Mouse (Mus musculus) lung, embryonic 16.5 days (tissue): ENCODE data around the gene Mre11a. TPM values are rescaled to one million over a fixed set of nuclear protein-coding genes. Genes with fewer than 3 reads are reported as not detected.

Experiments
- ATAC-seq: fragments of 200-750 bp; cut with Nextera tagmentation; 2 replicates; pipeline ENCODE4 v1.8.0; 2017; ENCODE audit warnings: low read depth, mild to moderate bottlenecking, moderate library complexity
- H3K27ac ChIP-seq: fragments of 300-500 bp; sonication (generic); 2 replicates; pipeline ENCODE4 v1.5.1; 2014; ENCODE audit warnings: mild to moderate bottlenecking, control low read depth, low read length
- H3K27me3 ChIP-seq: fragments of 300-500 bp; sonication (generic); 2 replicates; pipeline ENCODE4 v1.6.1; 2014; ENCODE audit warnings: low read depth, low read length, mixed read lengths; ENCODE audit not compliant: control insufficient read depth, insufficient read depth
- H3K36me3 ChIP-seq: fragments of 300-500 bp; sonication (generic); 2 replicates; pipeline ENCODE4 v1.6.1; 2014; ENCODE audit warnings: low read length; ENCODE audit not compliant: control insufficient read depth, insufficient read depth
- H3K4me1 ChIP-seq: fragments of 300-500 bp; sonication (generic); replicated peaks from 2 replicates; pipeline ENCODE4 v1.6.1; 2014; ENCODE audit warnings: low read length, mixed read lengths; ENCODE audit not compliant: control insufficient read depth, insufficient read depth
- H3K4me2 ChIP-seq: fragments of 300-500 bp; sonication (generic); 2 replicates; pipeline ENCODE4 v1.6.1; 2014; ENCODE audit warnings: low read depth, low read length, control low read depth
- H3K4me3 ChIP-seq: fragments of 300-500 bp; sonication (generic); 2 replicates; pipeline ENCODE4 v1.5.1; 2014; ENCODE audit warnings: mild to moderate bottlenecking, low read length, control low read depth
- H3K9ac ChIP-seq: fragments of 300-500 bp; sonication (generic); 2 replicates; pipeline ENCODE4 v1.6.1; 2014; ENCODE audit warnings: low read length, control low read depth
- H3K9me3 ChIP-seq: fragments of 300-500 bp; sonication (generic); 2 replicates; pipeline ENCODE4 v1.6.1; 2016; ENCODE audit warnings: low read length; ENCODE audit not compliant: control insufficient read depth
- WGBS: fragments of 180-500 bp; shearing (Covaris S2); extraction: QIAGEN DNeasy Blood & Tissue Kit; methylation state at CpG from one replicate; pipeline ENCODE4 v1.1.7; 2014; 5-methylcytosine and 5-hydroxymethylcytosine counted together
- polyA plus RNA-seq: library from polyadenylated mRNA; unstranded; fragments of >200 nt; fragmentation: Nextera tagmentation; extraction: Ambion mirVana; gene quantifications from 2 replicates; pipeline ENCODE4 v1.2.1, GENCODE M21; 2015

Mre11a gene
- polyA plus RNA-seq, 1 experiment from 2014 or later = 26.6 TPM

DNA sequence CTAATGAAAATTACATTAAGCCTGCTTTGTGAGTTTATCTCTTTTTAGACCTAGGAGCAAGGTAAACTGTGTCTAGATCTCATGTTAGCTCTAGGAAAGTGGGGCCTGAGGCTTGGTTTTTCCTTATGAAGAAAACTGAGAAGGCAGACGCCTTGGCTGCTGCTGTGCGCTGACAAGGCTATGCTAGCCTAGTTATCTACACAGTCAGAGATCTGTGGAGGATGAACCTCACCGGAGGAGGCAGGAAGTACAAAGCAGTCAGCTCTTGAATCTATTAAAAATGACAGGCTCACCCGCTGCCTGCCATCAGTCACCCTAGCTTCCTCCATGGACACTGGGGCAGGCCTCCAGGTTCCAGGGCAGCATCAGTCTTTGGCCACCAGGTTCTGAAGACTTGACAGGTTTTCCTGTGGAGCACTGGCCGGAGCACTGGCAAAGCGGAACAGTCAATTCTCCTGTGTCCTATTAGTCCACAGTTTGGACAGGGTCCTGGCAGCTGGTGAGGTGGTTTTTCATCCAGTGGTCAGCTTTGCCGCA is 73.8 kb downstream of the Mre11a start:
- no peak overlapping the region for H3K4me3 ChIP-seq
- no peaks in the 10 kb centered on the region for H3K9me3 ChIP-seq
- 0 out of 2 replicates have a peak, but pooled peaks cover 2% of the 10 kb centered on the region for H3K4me1 ChIP-seq
- no peak overlapping the region for H3K27ac ChIP-seq
- no peak overlapping the region for H3K4me2 ChIP-seq
- ATAC-seq = no peak
- peaks cover 32% of the 10 kb centered on the region for H3K27me3 ChIP-seq
- WGBS = 64% methylated on average over 7 of the region's 7 CpGs
- H3K36me3 ChIP-seq = no peaks in the 10 kb centered on the region
- no peak overlapping the region for H3K9ac ChIP-seq

DNA sequence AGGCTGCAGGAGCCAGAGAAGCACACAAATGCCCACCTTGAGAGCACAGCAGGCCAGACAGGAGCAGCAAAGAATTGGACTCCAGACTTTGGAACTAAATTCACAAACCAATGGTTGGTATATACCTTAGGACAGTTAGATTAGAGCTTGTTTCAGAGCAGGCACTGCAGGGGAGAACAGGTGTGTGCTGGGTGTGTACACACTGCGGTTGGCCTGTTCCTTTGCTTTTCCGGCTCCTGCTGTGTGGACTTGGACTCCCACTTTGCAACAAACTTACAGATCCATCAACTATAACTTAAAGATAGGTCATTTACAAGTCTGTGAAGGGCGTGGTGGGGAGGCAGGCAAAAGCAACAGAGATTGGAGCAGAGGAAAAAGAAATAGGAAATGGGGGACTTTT is 74.3 kb downstream of the Mre11a start:
- Histone ChIP-seq H3K4me1 (0 out of 2 replicates have a peak, but pooled peaks cover 2% of the 10 kb centered on the region), H3K27ac (no peak overlapping the region), H3K9ac (no peak overlapping the region), H3K27me3 (peaks cover 32% of the 10 kb centered on the region), H3K4me2 (no peak overlapping the region), H3K9me3 (no peaks in the 10 kb centered on the region), H3K36me3 (no peaks in the 10 kb centered on the region), H3K4me3 (no peak overlapping the region)
- 75% methylated on average over 3 of the region's 3 CpGs for WGBS
- no peak for ATAC-seq

DNA sequence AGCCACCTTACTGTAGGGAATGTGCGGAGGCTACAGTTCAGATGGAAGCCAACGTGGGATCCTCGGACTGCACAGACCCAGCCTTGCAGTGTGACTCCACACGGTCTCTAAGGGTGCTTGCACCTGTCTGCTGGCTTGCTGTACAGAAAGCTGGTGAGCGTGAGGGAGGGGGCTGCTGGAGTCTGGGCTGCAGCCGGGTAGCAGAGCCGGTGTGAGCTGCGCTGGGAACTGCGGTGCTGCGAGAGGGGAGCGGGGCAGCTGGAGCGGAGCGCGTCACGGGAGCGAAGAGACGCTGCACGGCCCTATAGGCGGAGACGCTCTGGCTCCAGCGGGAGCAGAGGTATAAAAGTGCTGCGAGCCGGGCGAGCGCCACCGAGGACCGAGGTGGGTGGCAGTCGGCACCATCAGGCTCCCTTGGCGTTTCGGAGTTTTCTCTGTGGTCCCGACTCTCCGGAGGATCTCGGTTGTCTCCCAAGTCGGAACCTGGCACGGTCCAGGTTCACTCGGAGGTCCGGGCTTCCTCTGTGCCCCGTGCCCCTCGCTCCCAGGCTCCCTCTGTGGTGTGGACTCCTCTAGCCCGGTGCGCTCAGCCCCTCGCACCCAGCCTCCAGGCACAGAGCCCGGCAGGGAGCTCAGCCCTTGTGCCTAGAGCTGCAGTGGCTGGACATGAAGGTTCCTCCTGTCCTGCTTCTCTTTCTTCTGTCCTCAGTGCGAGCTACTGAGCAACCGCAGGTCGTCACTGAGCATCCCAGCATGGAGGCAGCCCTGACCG is 75.6 kb downstream of the Mre11a start, which contains the start of gene Gpr83:
Gene Gpr83, plus strand, starts transcription at position 343 of the 772 bp plus-strand sequence.
- H3K4me3 ChIP-seq = peak within 1 kb of the TSS; percentile 42
- H3K9me3 ChIP-seq = no peaks in the 10 kb centered on the region
- no peak within 1 kb of the TSS for H3K27ac ChIP-seq
- peaks cover 32% of the 10 kb centered on the region for H3K27me3 ChIP-seq
- WGBS = 1% methylated on average over 42 of the region's 47 CpGs
- ATAC-seq = peak; percentile 82
- H3K9ac ChIP-seq = peak within 1 kb of the TSS; percentile 27
- H3K4me1 ChIP-seq = 0 out of 2 replicates have a peak, but pooled peaks cover 2% of the 10 kb centered on the region
- peak within 1 kb of the TSS; percentile 72 for H3K4me2 ChIP-seq
- no peaks in the 10 kb centered on the region for H3K36me3 ChIP-seq

- H3K9ac ChIP-seq = no peak overlapping the region
- no peak for ATAC-seq
- no peak overlapping the region for H3K4me2 ChIP-seq
- no peaks in the 10 kb centered on the region for H3K36me3 ChIP-seq
- WGBS = 87% methylated on average over 3 of the region's 3 CpGs
- H3K27ac ChIP-seq = no peak overlapping the region
- no peak overlapping the region for H3K4me3 ChIP-seq
- 0 out of 2 replicates have a peak, but pooled peaks cover 2% of the 10 kb centered on the region for H3K4me1 ChIP-seq
- no peaks in the 10 kb centered on the region for H3K9me3 ChIP-seq
- peaks cover 32% of the 10 kb centered on the region for H3K27me3 ChIP-seq
Observed at GRCm38 (mm10) chr9:14863126-14863525, 78.7 kb downstream of the Mre11a start.

DNA sequence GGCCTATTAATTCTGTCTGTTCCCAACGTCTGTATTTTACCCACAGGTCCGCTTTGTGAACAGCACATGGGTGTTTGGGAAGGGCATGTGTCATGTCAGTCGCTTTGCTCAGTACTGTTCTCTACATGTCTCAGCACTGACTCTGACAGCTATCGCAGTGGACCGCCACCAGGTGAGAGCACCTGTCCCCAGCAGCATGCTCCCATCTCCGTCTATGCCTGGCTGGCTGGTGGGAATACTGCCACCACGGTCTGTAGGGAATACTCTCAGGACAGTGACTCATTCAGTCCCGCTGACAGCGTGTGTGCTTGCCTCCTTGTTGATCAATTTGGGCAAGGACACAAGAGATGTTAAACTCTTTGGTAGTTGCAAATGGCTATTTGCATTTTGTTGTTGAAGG is 80.3 kb downstream of the Mre11a start:
- 79% methylated on average over 9 of the region's 9 CpGs for WGBS
- ATAC-seq = no peak

DNA sequence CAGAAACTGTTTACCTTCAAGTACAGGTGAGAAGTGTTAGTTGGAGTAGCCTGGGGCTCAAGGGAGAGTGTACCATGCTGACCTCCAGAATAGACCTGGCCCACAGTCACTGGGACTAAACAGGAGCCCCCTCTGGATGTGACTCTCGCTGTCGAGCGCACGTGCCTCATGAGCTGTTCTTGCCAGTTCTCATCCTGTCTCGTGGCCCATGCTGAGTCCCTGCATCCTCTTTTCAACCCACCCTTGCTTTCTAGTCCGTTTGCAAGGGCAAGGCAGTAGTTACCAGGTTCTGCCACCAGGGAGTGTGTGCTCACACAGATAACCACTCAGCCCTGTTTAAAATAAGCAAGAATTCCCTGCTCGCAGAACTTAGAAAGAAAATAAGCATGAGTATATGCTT is 82.5 kb downstream of the Mre11a start:
- H3K9ac ChIP-seq = no peak overlapping the region
- peaks cover 2% of the 10 kb centered on the region for H3K27me3 ChIP-seq
- no peak overlapping the region for H3K4me3 ChIP-seq
- no peak overlapping the region for H3K4me2 ChIP-seq
- no peaks in the 10 kb centered on the region for H3K4me1 ChIP-seq
- no peaks in the 10 kb centered on the region for H3K9me3 ChIP-seq
- WGBS = 22% methylated on average over 7 of the region's 7 CpGs
- peak; percentile 73 for ATAC-seq
- H3K36me3 ChIP-seq = no peaks in the 10 kb centered on the region
- H3K27ac ChIP-seq = no peak overlapping the region

More for the DNA sequence above, 80.3 kb downstream of the Mre11a start:
- H3K4me1 ChIP-seq = 0 out of 2 replicates have a peak, but pooled peaks cover 2% of the 10 kb centered on the region
- H3K27ac ChIP-seq = no peak overlapping the region
- no peaks in the 10 kb centered on the region for H3K36me3 ChIP-seq
- no peak overlapping the region for H3K9ac ChIP-seq
- H3K4me2 ChIP-seq = no peak overlapping the region
- no peaks in the 10 kb centered on the region for H3K9me3 ChIP-seq
- H3K4me3 ChIP-seq = no peak overlapping the region
- H3K27me3 ChIP-seq = peaks cover 20% of the 10 kb centered on the region

GRCm38 (mm10) chr9:14868326-14868725 is 83.9 kb downstream of the Mre11a start:
- ATAC-seq = no peak
- Histone ChIP-seq H3K4me2 (no peak overlapping the region), H3K36me3 (no peaks in the 10 kb centered on the region), H3K27me3 (no peaks in the 10 kb centered on the region), H3K4me3 (no peak overlapping the region), H3K9me3 (no peaks in the 10 kb centered on the region), H3K4me1 (no peaks in the 10 kb centered on the region), H3K9ac (no peak overlapping the region), H3K27ac (no peak overlapping the region)
- 92% methylated on average over 8 of the region's 8 CpGs for WGBS

DNA sequence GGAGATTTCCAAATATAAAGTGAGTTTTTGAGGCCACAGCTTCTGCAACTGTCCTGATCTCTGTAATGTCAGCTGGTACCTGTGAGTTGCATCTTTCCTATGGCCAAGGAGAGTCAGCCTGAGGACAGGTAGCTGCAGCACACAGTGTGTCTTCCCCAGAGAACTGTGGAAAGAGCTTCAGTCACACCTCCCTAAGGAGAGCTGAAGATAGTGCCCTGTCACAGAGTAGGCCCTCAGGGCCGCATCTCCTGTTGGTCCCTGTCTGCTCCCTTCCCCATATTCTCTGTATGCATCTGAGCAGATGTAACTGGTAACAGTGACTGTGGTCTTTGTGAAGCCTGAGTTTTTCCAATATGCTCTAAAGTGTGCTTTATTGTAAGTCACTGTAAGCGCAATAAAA is 85.9 kb downstream of the Mre11a start:
- H3K36me3 ChIP-seq = no peaks in the 10 kb centered on the region
- no peak overlapping the region for H3K27ac ChIP-seq
- 91% methylated on average over 2 of the region's 2 CpGs for WGBS

GRCm38 (mm10) chr9:14870802-14871201 is 86.3 kb downstream of the Mre11a start:
- no peak overlapping the region for H3K4me3 ChIP-seq
- H3K27me3 ChIP-seq = no peaks in the 10 kb centered on the region
- no peak for ATAC-seq
- no peaks in the 10 kb centered on the region for H3K4me1 ChIP-seq
- H3K9me3 ChIP-seq = no peaks in the 10 kb centered on the region
- WGBS = 86% methylated on average over 10 of the region's 10 CpGs
- H3K4me2 ChIP-seq = no peak overlapping the region
- H3K36me3 ChIP-seq = no peaks in the 10 kb centered on the region
- H3K9ac ChIP-seq = no peak overlapping the region
- H3K27ac ChIP-seq = no peak overlapping the region

More for the DNA sequence above, 85.9 kb downstream of the Mre11a start:
- Histone ChIP-seq H3K4me1 (no peaks in the 10 kb centered on the region), H3K4me2 (no peak overlapping the region), H3K4me3 (no peak overlapping the region), H3K9me3 (no peaks in the 10 kb centered on the region), H3K9ac (no peak overlapping the region), H3K27me3 (no peaks in the 10 kb centered on the region)
- no peak for ATAC-seq
